Mouse (Mus musculus) lung, adult 2 months (tissue): ENCODE results near the gene Ksr2.

Experiments
- CTCF ChIP-seq: fragments of 200-500 bp; IDR thresholded peaks from 2 replicates; pipeline ENCODE4 v1.5.1; 2011; ENCODE audit warnings: mild to moderate bottlenecking, low read length, control low read depth; ENCODE audit not compliant: insufficient read depth
- POLR2A ChIP-seq: fragments of 200-500 bp; IDR thresholded peaks from 2 replicates; pipeline ENCODE4 v1.6.1; 2011; ENCODE audit warnings: low read depth, mild to moderate bottlenecking, control low read depth, low read length, borderline replicate concordance; ENCODE audit errors: extremely low read depth

DNA sequence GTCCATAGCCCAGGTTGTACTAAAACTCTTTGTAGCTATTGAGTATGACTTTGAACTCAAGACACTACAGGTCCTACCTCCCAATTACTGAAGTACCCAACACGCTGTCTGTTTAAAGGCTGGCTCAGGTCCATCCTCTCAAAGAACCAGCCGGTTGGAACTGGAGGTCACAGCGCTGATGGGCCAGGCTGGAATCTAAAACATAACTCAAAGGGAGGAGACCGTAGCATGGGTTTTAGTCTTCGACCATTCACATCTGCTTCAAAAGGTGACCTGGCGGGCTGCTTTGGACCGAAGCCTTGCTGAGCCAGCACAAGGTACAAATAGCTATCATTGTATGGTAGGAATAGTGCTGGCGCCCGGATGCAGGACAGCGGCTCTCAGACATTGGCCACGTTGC lies 26.5 kb downstream of the Ksr2 start:
- no peak for TF ChIP-seq CTCF
- TF ChIP-seq POLR2A, result no peak
